Mouse (Mus musculus) CH12.LX (cell line): ENCODE data around the gene 4933427D14Rik. TPM values are rescaled to one million over a fixed set of nuclear protein-coding genes. Genes with fewer than 3 reads are reported as not detected.

Experiments used
- DNase-seq: peaks from one replicate; pipeline ENCODE4 v3.0.0-alpha.2; 2013; ENCODE audit errors: extremely low read depth
- H3K27ac ChIP-seq: 2 replicates; pipeline ENCODE4 v1.5.1; 2012; ENCODE audit warnings: low read depth, mild to moderate bottlenecking, control low read depth, moderate library complexity; ENCODE audit not compliant: insufficient read depth
- H3K27me3 ChIP-seq: replicated peaks from 2 replicates; pipeline ENCODE3; 2012; ENCODE audit warnings: inconsistent platforms
- H3K36me3 ChIP-seq, 2 experiments: replicated peaks in 1 of 2; 2 replicates each; pipeline versions ENCODE3 to v1.6.1; 2012; ENCODE audit warnings: inconsistent platforms in 1 of 2, low read length in 1 of 2, mild to moderate bottlenecking in 1 of 2, mixed read lengths in 1 of 2, moderate library complexity in 1 of 2; ENCODE audit not compliant: control insufficient read depth in 1 of 2, insufficient read depth in 1 of 2
- H3K4me1 ChIP-seq, 2 experiments: 2 replicates each; pipeline ENCODE4 v1.6.1; 2012; ENCODE audit warnings: inconsistent platforms in 1 of 2, moderate library complexity in 1 of 2; ENCODE audit not compliant: insufficient read depth in 2 of 2, control insufficient read depth in 1 of 2
- H3K4me2 ChIP-seq: 2 replicates; pipeline ENCODE4 v1.6.1; 2012; ENCODE audit warnings: low read depth, mild to moderate bottlenecking, control low read depth; ENCODE audit not compliant: poor library complexity, insufficient read depth, severe bottlenecking
- H3K4me3 ChIP-seq, 3 experiments: fragments of 150-350 bp in 1 of 3; sonication (generic) in 1 of 3; replicated peaks in 1 of 3; 2 replicates each; pipeline versions ENCODE3 to v1.5.1; 2011 to 2012; ENCODE audit warnings: low read depth in 2 of 3, low read length in 2 of 3, mild to moderate bottlenecking in 2 of 3, moderate library complexity in 2 of 3, control low read depth in 1 of 3, improper control_type of control experiment in 1 of 3, inconsistent platforms in 1 of 3, mixed read lengths in 1 of 3; ENCODE audit not compliant: poor library complexity in 1 of 3
- H3K79me2 ChIP-seq: replicated peaks from 2 replicates; pipeline ENCODE4 v1.6.1; 2012; ENCODE audit warnings: mild to moderate bottlenecking, moderate library complexity; ENCODE audit not compliant: control insufficient read depth, poor library complexity, insufficient read depth, severe bottlenecking; ENCODE audit errors: extremely low read depth
- H3K9ac ChIP-seq: 2 replicates; pipeline ENCODE4 v1.6.1; 2012; ENCODE audit warnings: low read depth, mild to moderate bottlenecking, control low read depth, moderate library complexity; ENCODE audit not compliant: insufficient read depth
- H3K9me3 ChIP-seq: replicated peaks from 2 replicates; pipeline ENCODE3; 2012; ENCODE audit warnings: low read length, inconsistent platforms, mixed read lengths
- CHD1 ChIP-seq: IDR thresholded peaks from 2 replicates; pipeline ENCODE4 v1.6.1; 2012; ENCODE audit warnings: low read depth, low read length, improper control_type of control experiment, inconsistent platforms
- CHD2 ChIP-seq: IDR thresholded peaks from 2 replicates; pipeline ENCODE4 v1.6.1; 2011; ENCODE audit warnings: low read length, improper control_type of control experiment
- CTCF ChIP-seq, 2 experiments: IDR thresholded peaks in 1 of 2; conservative IDR thresholded peaks in 1 of 2; 2 replicates each; pipeline ENCODE4 v1.5.1; 2011 to 2012; ENCODE audit warnings: low read depth in 2 of 2, low read length in 2 of 2, improper control_type of control experiment in 1 of 2, inconsistent platforms in 1 of 2, mild to moderate bottlenecking in 1 of 2, moderate library complexity in 1 of 2
- ELF1 ChIP-seq: IDR thresholded peaks from 2 replicates; pipeline ENCODE4 v1.6.1; 2014; ENCODE audit warnings: low read depth, mild to moderate bottlenecking, inconsistent platforms, low read length, improper control_type of control experiment
- GABPA ChIP-seq: IDR thresholded peaks from 2 replicates; pipeline ENCODE4 v1.6.1; 2012; ENCODE audit warnings: low read depth, low read length, improper control_type of control experiment, inconsistent platforms; ENCODE audit not compliant: insufficient replicate concordance
- JUN ChIP-seq: IDR thresholded peaks from 2 replicates; pipeline ENCODE4 v1.6.1; 2011; ENCODE audit warnings: low read depth, mild to moderate bottlenecking, low read length, improper control_type of control experiment, moderate library complexity; ENCODE audit not compliant: insufficient read depth
- MAFK ChIP-seq: IDR thresholded peaks from 2 replicates; pipeline ENCODE4 v1.6.1; 2011; ENCODE audit warnings: low read length, improper control_type of control experiment; ENCODE audit not compliant: insufficient replicate concordance
- MAX ChIP-seq: IDR thresholded peaks from 2 replicates; pipeline ENCODE4 v1.6.1; 2011; ENCODE audit warnings: low read length, improper control_type of control experiment
- MEF2A ChIP-seq: IDR thresholded peaks from 2 replicates; pipeline ENCODE4 v1.6.1; 2014; ENCODE audit warnings: low read depth, mild to moderate bottlenecking, inconsistent platforms, low read length, improper control_type of control experiment, borderline replicate concordance
- MXI1 ChIP-seq: IDR thresholded peaks from 2 replicates; pipeline ENCODE4 v1.6.1; 2011; ENCODE audit warnings: mild to moderate bottlenecking, low read depth, low read length, improper control_type of control experiment
- NELFE ChIP-seq: IDR thresholded peaks from 2 replicates; pipeline ENCODE4 v1.6.1; 2011; ENCODE audit warnings: low read depth, low read length, improper control_type of control experiment
- PAX5 ChIP-seq: IDR thresholded peaks from 2 replicates; pipeline ENCODE4 v1.6.1; 2012; ENCODE audit warnings: low read length, inconsistent platforms, mixed read lengths
- RAD21 ChIP-seq: IDR thresholded peaks from 2 replicates; pipeline ENCODE4 v1.6.1; 2011; ENCODE audit warnings: low read depth, mild to moderate bottlenecking, low read length, improper control_type of control experiment, moderate library complexity
- RCOR1 ChIP-seq: conservative IDR thresholded peaks from 2 replicates; pipeline ENCODE4 v1.6.1; 2012; ENCODE audit warnings: low read depth, mild to moderate bottlenecking, inconsistent platforms, low read length, improper control_type of control experiment
- SMC3 ChIP-seq: IDR thresholded peaks from 2 replicates; pipeline ENCODE4 v1.6.1; 2011; ENCODE audit warnings: low read depth, low read length, improper control_type of control experiment
- TBP ChIP-seq: conservative IDR thresholded peaks from 2 replicates; pipeline ENCODE4 v1.6.1; 2011; ENCODE audit warnings: low read depth, low read length, improper control_type of control experiment
- TCF12 ChIP-seq: IDR thresholded peaks from 2 replicates; pipeline ENCODE4 v1.6.1; 2014; ENCODE audit warnings: low read depth, mild to moderate bottlenecking, inconsistent platforms, low read length, improper control_type of control experiment
- USF1 ChIP-seq: IDR thresholded peaks from 2 replicates; pipeline ENCODE4 v1.6.1; 2014; ENCODE audit warnings: low read depth, mild to moderate bottlenecking, inconsistent platforms, low read length, improper control_type of control experiment
- USF2 ChIP-seq: conservative IDR thresholded peaks from 2 replicates; pipeline ENCODE4 v1.6.1; 2011; ENCODE audit warnings: low read depth, low read length, improper control_type of control experiment
- ZC3H11A ChIP-seq: IDR thresholded peaks from 2 replicates; pipeline ENCODE4 v1.6.1; 2012; ENCODE audit warnings: low read depth, mild to moderate bottlenecking, inconsistent platforms, low read length, improper control_type of control experiment
- ZKSCAN1 ChIP-seq: IDR thresholded peaks from 2 replicates; pipeline ENCODE4 v1.6.1; 2012; ENCODE audit warnings: low read depth, inconsistent platforms, low read length, improper control_type of control experiment, borderline replicate concordance
- ZMIZ1 ChIP-seq: IDR thresholded peaks from 2 replicates; pipeline ENCODE4 v1.6.1; 2012; ENCODE audit warnings: low read depth, mild to moderate bottlenecking, inconsistent platforms, low read length, improper control_type of control experiment
- dilution Hi-C: fragments of 300-500 bp; cut with MboI; formaldehyde crosslinking; loops from 2 replicates; pipeline ENCODE4 v1.14.3; 2020; ENCODE audit warnings: low sequenced_read_pairs; ENCODE audit not compliant: extremely low pct_unique_long_range_greater_than_20kb, extremely low pct_ligation_motif_present
- in situ Hi-C: fragments of 300-500 bp; cut with MboI; formaldehyde crosslinking; loops from 3 replicates; pipeline ENCODE4 v1.14.3; 2019; ENCODE audit warnings: low sequenced_read_pairs, low pct_ligation_motif_present, low pct_unique_long_range_greater_than_20kb, mixed read lengths
- polyA plus RNA-seq: library from polyadenylated mRNA; unstranded; fragments of >175 nt; gene quantifications from 2 replicates; pipeline ENCODE4 v1.2.1, GENCODE M21; 2012; ENCODE audit warnings: low read depth; ENCODE audit not compliant: insufficient read length
- total RNA-seq, 2 experiments: library from RNA; depleted of rRNA; stranded (reverse); fragments of 300-350 nt in 1 of 2; fragments of >200 nt in 1 of 2; gene quantifications; 2 replicates each; pipeline ENCODE4 v1.2.3; 2012 to 2014

Gene 4933427D14Rik
- total and polyA plus RNA-seq, 3 experiments = 6.8 to 9.3 (median 7.8) TPM

- no peak for TF ChIP-seq JUN
- peak; percentile 57; the same call in 1 of the 2 replicates for TF ChIP-seq MXI1
- 0 out of 2 replicates have a peak, but pooled peaks have one; percentile 57 for TF ChIP-seq TCF12
- TF ChIP-seq MAX = peak; percentile 76
- no peak for TF ChIP-seq GABPA
- TF ChIP-seq MEF2A = peak; percentile 24; the same call in 1 of the 2 replicates
- TF ChIP-seq PAX5 = no peak
- peak; percentile 87 for TF ChIP-seq SMC3
- peak; percentile 79 for TF ChIP-seq ELF1
- no peak for TF ChIP-seq RCOR1
- peak; percentile 75 for TF ChIP-seq RAD21
- TF ChIP-seq CHD1 = no peak
- peak; percentile 97 for TF ChIP-seq CTCF (conservative IDR thresholded peaks at IDR 0.05 in 1 of 2, IDR thresholded peaks at IDR 0.05 in 1 of 2; ENCODE audit: low read depth in 2 of 2, low read length in 2 of 2)
- TF ChIP-seq USF1 = no peak
- TF ChIP-seq, all 38 proteins: peak for 13
These were observed 14.0 kb upstream of the 4933427D14Rik start (continued) for GRCm38 (mm10) chr11:72221278-72221677.

DNA sequence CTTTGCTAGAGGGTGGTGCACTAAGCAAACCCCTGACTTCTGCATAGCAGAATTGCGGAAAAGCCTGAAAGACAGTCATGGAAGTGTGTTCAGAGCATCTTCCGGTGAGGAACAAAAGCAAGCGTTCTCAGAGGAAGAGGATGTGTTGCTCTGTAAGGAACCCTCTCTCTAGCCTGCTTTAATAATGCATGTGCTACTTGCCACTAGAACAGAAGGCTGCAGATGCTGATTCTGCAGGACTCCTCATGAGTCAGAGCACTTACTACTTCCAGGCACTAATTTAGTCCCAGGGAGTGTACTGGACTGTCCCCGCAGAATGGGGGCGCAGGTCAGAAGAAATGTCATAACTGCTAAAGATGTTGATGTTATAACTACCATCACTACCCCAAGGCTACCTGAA lies 9.9 kb upstream of the 4933427D14Rik start:
- Histone ChIP-seq H3K36me3 (peaks cover 2 to 10% of the 10 kb centered on the region in 2 experiments), H3K9ac (no peak overlapping the region), H3K4me3 (no peak overlapping the region), H3K4me2 (no peak overlapping the region), H3K9me3 (no peaks in the 10 kb centered on the region), H3K27me3 (no peaks in the 10 kb centered on the region), H3K27ac (no peak overlapping the region), H3K79me2 (peaks cover 4% of the 10 kb centered on the region; the same call in 1 of the 2 replicates), H3K4me1 (peaks cover 10 to 42% of the 10 kb centered on the region in 2 experiments)
- no peak for TF ChIP-seq ZKSCAN1
- no peak for TF ChIP-seq ZC3H11A
- TF ChIP-seq CHD1 = no peak
- no peak for TF ChIP-seq JUN
- TF ChIP-seq MAFK = no peak
- no peak for TF ChIP-seq MXI1
- TF ChIP-seq ELF1 = no peak
- no peak for TF ChIP-seq CHD2
- TF ChIP-seq ZMIZ1 = no peak
- no peak for TF ChIP-seq NELFE
- no peak for TF ChIP-seq SMC3
- no peak for TF ChIP-seq USF2
- no peak for TF ChIP-seq TBP
- no peak for DNase-seq
- in situ Hi-C loops = loop anchor here (5.0 to 25.0 kb wide), 2 partner anchors 220 to 320 kb away; partner anchors contain the start of gene Ggt6
- dilution Hi-C loops = no loop called here
